Mouse (Mus musculus): ENCODE measurements around the gene Cabin1.

Gene Cabin1

GRCm38 (mm10) chr10:75702494-75702893, 61.6 kb downstream of the Cabin1 start:
- DNase-seq (ENCODE audit: low spot score), result no peak

- DNase-seq (ENCODE audit: low spot score), result no peak
Observed at GRCm38 (mm10) chr10:75701280-75701679, 62.9 kb downstream of the Cabin1 start.

- DNase-seq (ENCODE audit: low spot score), result no peak
Observed at GRCm38 (mm10) chr10:75697693-75698092, 66.4 kb downstream of the Cabin1 start.

GRCm38 (mm10) chr10:75696597-75697355, 67.4 kb downstream of the Cabin1 start:
- no peak for DNase-seq (ENCODE audit: low spot score)

- no peak for DNase-seq (ENCODE audit: low spot score)
Observed at GRCm38 (mm10) chr10:75695521-75695920, 68.6 kb downstream of the Cabin1 start.

- DNase-seq (ENCODE audit: low spot score), result no peak
Observed at GRCm38 (mm10) chr10:75695078-75695477, 69.1 kb downstream of the Cabin1 start.

- DNase-seq (ENCODE audit: low spot score), result no peak
Observed at GRCm38 (mm10) chr10:75694567-75694966, 69.6 kb downstream of the Cabin1 start.

- no peak for DNase-seq (ENCODE audit: low spot score)
Observed at GRCm38 (mm10) chr10:75693451-75694233, 70.5 kb downstream of the Cabin1 start.

GRCm38 (mm10) chr10:75688598-75688997, 75.5 kb downstream of the Cabin1 start:
- no peak for DNase-seq (ENCODE audit: low spot score)

- no peak for DNase-seq (ENCODE audit: low spot score)
Observed at GRCm38 (mm10) chr10:75686724-75687123, 77.4 kb downstream of the Cabin1 start.

GRCm38 (mm10) chr10:75684035-75685004, 79.8 kb downstream of the Cabin1 start:
- peak; percentile 64 for DNase-seq (ENCODE audit: low spot score)

GRCm38 (mm10) chr10:75680574-75681001, 83.6 kb downstream of the Cabin1 start:
- DNase-seq (ENCODE audit: low spot score), result no peak

GRCm38 (mm10) chr10:75679204-75679603, 84.9 kb downstream of the Cabin1 start:
- no peak for DNase-seq (ENCODE audit: low spot score)

GRCm38 (mm10) chr10:75677989-75678388, 86.2 kb downstream of the Cabin1 start:
- no peak for DNase-seq (ENCODE audit: low spot score)

GRCm38 (mm10) chr10:75677571-75677970, 86.6 kb downstream of the Cabin1 start:
- no peak for DNase-seq (ENCODE audit: low spot score)

- DNase-seq (ENCODE audit: low spot score), result no peak
Observed at GRCm38 (mm10) chr10:75676819-75677565, 87.1 kb downstream of the Cabin1 start.

GRCm38 (mm10) chr10:75676286-75676685, 87.9 kb downstream of the Cabin1 start:
- DNase-seq (ENCODE audit: low spot score), result no peak

- no peak for DNase-seq (ENCODE audit: low spot score)
Observed at GRCm38 (mm10) chr10:75675594-75675993, 88.5 kb downstream of the Cabin1 start.

- no peak for DNase-seq (ENCODE audit: low spot score)
Observed at GRCm38 (mm10) chr10:75669936-75670335, 94.2 kb downstream of the Cabin1 start.

- peak; percentile 53 for DNase-seq (ENCODE audit: low spot score)
Observed at GRCm38 (mm10) chr10:75667911-75668270, 96.2 kb downstream of the Cabin1 start.

Data from embryo, embryonic 10.5 days (tissue).